Mouse (Mus musculus): ENCODE results near the gene Them4. TPM values are rescaled to one million over a fixed set of nuclear protein-coding genes. Genes with fewer than 3 reads are reported as not detected.

Gene Them4
- total and polyA plus RNA-seq, 3 experiments, result 0.81 to 1.4 TPM; not detected in 1

DNA sequence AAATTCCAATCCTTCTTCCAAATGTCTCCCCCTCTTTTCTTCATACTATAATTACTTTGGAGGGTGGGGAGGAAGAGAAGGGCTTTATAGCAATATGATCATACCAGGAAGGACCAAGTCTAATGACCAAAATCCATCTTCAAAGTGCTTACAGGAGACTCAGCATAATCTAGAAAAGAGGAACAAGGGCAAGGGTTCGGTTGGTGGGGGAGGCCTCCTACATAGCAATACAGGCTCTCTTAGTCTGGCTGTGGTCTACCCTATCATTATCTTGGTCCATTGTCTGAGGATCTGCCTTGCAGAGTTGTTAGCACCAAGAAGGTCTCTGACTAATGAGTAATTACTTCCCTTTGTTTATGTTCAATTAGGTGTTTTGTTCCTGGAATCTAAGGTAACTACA, 4.4 kb upstream of the Them4 start:
- TF ChIP-seq TCF12 (IDR thresholded peaks at IDR 0.05; ENCODE audit: low read depth, low read length), result peak; percentile 17; the same call in 1 of the 2 replicates
- TF ChIP-seq CHD1 (IDR thresholded peaks at IDR 0.05; ENCODE audit: low read depth, low read length), result no peak
- TF ChIP-seq EP300 (IDR thresholded peaks at IDR 0.05; ENCODE audit: low read depth in 1 of 2, low read length in 2 of 2), result peak; percentile 28 to 58; a peak in 2 of 4 replicates
- TF ChIP-seq MAFK (IDR thresholded peaks at IDR 0.05; ENCODE audit: borderline replicate concordance, low read depth, low read length), result peak; percentile 96
- TF ChIP-seq E2F4 (IDR thresholded peaks at IDR 0.05; ENCODE audit: borderline replicate concordance, low read depth, low read length), result no peak
- peak; percentile 73 for TF ChIP-seq ETS1 (IDR thresholded peaks at IDR 0.05; ENCODE audit: low read depth, low read length)
- Histone ChIP-seq H3K27ac (ENCODE audit: control insufficient read depth, low read depth, low read length) (no peak overlapping the region), H3K79me2 (ENCODE audit: control insufficient read depth, insufficient read depth, low read length, poor library complexity) (no peaks in the 10 kb centered on the region; the same call in 1 of the 2 replicates), H3K4me1 (ENCODE audit: control insufficient read depth in 1 of 2, insufficient read depth in 2 of 2, low read length in 2 of 2) (peaks cover 0 to 3% of the 10 kb centered on the region in 2 experiments; a peak in 1 of 4 replicates), H3K9ac (ENCODE audit: control insufficient read depth, low read depth, low read length, poor library complexity, severe bottlenecking) (no peak overlapping the region), H3K4me3 (ENCODE audit: control insufficient read depth in 1 of 2, insufficient read depth in 1 of 2, low read depth in 2 of 2, low read length in 2 of 2) (no peak overlapping the region), H3K9me3 (replicated peaks; ENCODE audit: insufficient read depth, low read length) (no peaks in the 10 kb centered on the region), H3K36me3 (ENCODE audit: control insufficient read depth in 1 of 2, insufficient read depth in 2 of 2, low read length in 2 of 2) (no peaks in the 10 kb centered on the region), H3K27me3 (ENCODE audit: control insufficient read depth in 1 of 2, insufficient read depth in 2 of 2, low read length in 2 of 2) (no peaks in the 10 kb centered on the region)
- DNase-seq (ENCODE audit: low read depth, low spot score), result peak; percentile 77

DNA sequence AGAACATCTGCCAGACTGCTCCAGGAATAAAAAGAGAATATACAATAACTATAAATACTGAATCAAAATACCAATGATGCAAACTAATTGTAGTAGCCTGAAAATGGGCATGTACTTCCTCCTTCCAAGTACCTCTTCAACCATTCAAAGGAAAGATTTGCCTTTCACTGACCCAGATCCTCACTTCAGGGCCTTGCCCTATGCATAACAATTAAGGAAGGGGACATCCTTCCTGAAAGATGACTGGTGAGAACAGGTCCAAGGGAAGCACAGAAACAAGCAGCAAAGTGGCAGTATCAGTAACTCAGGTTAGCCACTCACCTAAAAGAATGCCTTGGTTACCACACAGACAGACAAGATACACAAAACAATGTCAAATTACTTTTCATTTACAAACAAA, 2.9 kb upstream of the Them4 start:
- Histone ChIP-seq H3K27ac (ENCODE audit: control insufficient read depth, low read depth, low read length) (no peak overlapping the region), H3K79me2 (ENCODE audit: control insufficient read depth, insufficient read depth, low read length, poor library complexity) (no peaks in the 10 kb centered on the region; the same call in 1 of the 2 replicates), H3K9ac (ENCODE audit: control insufficient read depth, low read depth, low read length, poor library complexity, severe bottlenecking) (no peak overlapping the region), H3K9me3 (replicated peaks; ENCODE audit: insufficient read depth, low read length) (no peaks in the 10 kb centered on the region), H3K36me3 (ENCODE audit: control insufficient read depth in 1 of 2, insufficient read depth in 2 of 2, low read length in 2 of 2) (no peaks in the 10 kb centered on the region), H3K4me3 (ENCODE audit: control insufficient read depth in 1 of 2, insufficient read depth in 1 of 2, low read depth in 2 of 2, low read length in 2 of 2) (no peak overlapping the region), H3K27me3 (ENCODE audit: control insufficient read depth in 1 of 2, insufficient read depth in 2 of 2, low read length in 2 of 2) (no peaks in the 10 kb centered on the region), H3K4me1 (ENCODE audit: control insufficient read depth in 1 of 2, insufficient read depth in 2 of 2, low read length in 2 of 2) (peaks cover 0 to 3% of the 10 kb centered on the region in 2 experiments; a peak in 1 of 4 replicates)
- no peak for TF ChIP-seq TAL1 (IDR thresholded peaks at IDR 0.05; ENCODE audit: low read length)
- no peak for TF ChIP-seq TBP (IDR thresholded peaks at IDR 0.05; ENCODE audit: low read depth, low read length)
- no peak for TF ChIP-seq POLR2A (IDR thresholded peaks at IDR 0.05; ENCODE audit: control insufficient read depth in 1 of 2, insufficient read depth in 1 of 2, low read depth in 1 of 2, low read length in 2 of 2, poor library complexity in 1 of 2)
- no peak for TF ChIP-seq USF1 (IDR thresholded peaks at IDR 0.05; ENCODE audit: low read depth, low read length)
- no peak for TF ChIP-seq CHD2 (IDR thresholded peaks at IDR 0.05; ENCODE audit: low read length)
- no peak for TF ChIP-seq RAD21 (IDR thresholded peaks at IDR 0.05; ENCODE audit: low read depth, low read length)
- TF ChIP-seq GATA1 (IDR thresholded peaks at IDR 0.05; ENCODE audit: low read depth, low read length), result no peak
- no peak for TF ChIP-seq POLR2AphosphoS5 (IDR thresholded peaks at IDR 0.05; ENCODE audit: borderline replicate concordance, low read depth, low read length)
- no peak for TF ChIP-seq ZNF384 (IDR thresholded peaks at IDR 0.05; ENCODE audit: low read depth, low read length)
- TF ChIP-seq ZMIZ1 (IDR thresholded peaks at IDR 0.05; ENCODE audit: low read depth, low read length), result no peak
- no peak for TF ChIP-seq JUND (IDR thresholded peaks at IDR 0.05; ENCODE audit: low read depth, low read length)
- TF ChIP-seq MYB (IDR thresholded peaks at IDR 0.05; ENCODE audit: low read depth, low read length), result no peak
- no peak for TF ChIP-seq HCFC1 (IDR thresholded peaks at IDR 0.05; ENCODE audit: low read depth, low read length)
- DNase-seq (ENCODE audit: low read depth, low spot score), result peak; percentile 15

Measured in MEL (cell line).